Mouse (Mus musculus): ENCODE data around the gene Edc3.

- TF ChIP-seq CTCF (IDR thresholded peaks at IDR 0.05; ENCODE audit: low read depth, low read length) (no peak), POLR2A (IDR thresholded peaks at IDR 0.05; ENCODE audit: extremely low read depth, insufficient read depth, low read length) (no peak)
These were observed 10.1 kb downstream of the Edc3 start for GRCm38 (mm10) chr9:57718408-57718807.

Data from liver, adult 2 months (tissue).